Mouse (Mus musculus): ENCODE data around the gene Dennd6a.
"Not testable (repeated sequence)": the region's sequence is repeated elsewhere in the genome, so short reads cannot be mapped to it uniquely, and the experiment has no call there.

Dennd6a gene

GRCm38 (mm10) chr14:26573556-26573955 is at the start of gene Dennd6a:
Gene Dennd6a, plus strand, starts transcription at chr14:26573856.
- in situ Hi-C loops (cut with MseI, MboI) = not testable (repeated sequence)

GRCm38 (mm10) chr14:26525955-26526354 is 47.7 kb upstream of the Dennd6a start:
- in situ Hi-C loops (cut with MseI, MboI) = no loop called here

- in situ Hi-C loops (cut with MseI, MboI) = no loop called here
These were observed 45.4 kb upstream of the Dennd6a start for GRCm38 (mm10) chr14:26528296-26528695.

GRCm38 (mm10) chr14:26530350-26530749 is 43.3 kb upstream of the Dennd6a start:
- in situ Hi-C loops (cut with MseI, MboI) = no loop called here

GRCm38 (mm10) chr14:26531410-26532313 is 42.0 kb upstream of the Dennd6a start:
- in situ Hi-C loops (cut with MseI, MboI) = no loop called here

- in situ Hi-C loops (cut with MseI, MboI) = no loop called here
These were observed 40.9 kb upstream of the Dennd6a start for GRCm38 (mm10) chr14:26532752-26533151.

- in situ Hi-C loops (cut with MseI, MboI) = no loop called here
These were observed 40.4 kb upstream of the Dennd6a start for GRCm38 (mm10) chr14:26533267-26533666.

GRCm38 (mm10) chr14:26533821-26534756 is 39.6 kb upstream of the Dennd6a start:
- in situ Hi-C loops (cut with MseI, MboI) = no loop called here

- in situ Hi-C loops (cut with MseI, MboI) = no loop called here
These were observed 38.7 kb upstream of the Dennd6a start, which contains the start of gene Slmap for GRCm38 (mm10) chr14:26534757-26535479. Gene Slmap, minus strand, starts transcription at chr14:26534931.

GRCm38 (mm10) chr14:26539241-26539640 is 34.4 kb upstream of the Dennd6a start:
- in situ Hi-C loops (cut with MseI, MboI) = no loop called here

- in situ Hi-C loops (cut with MseI, MboI) = no loop called here
These were observed 33.1 kb upstream of the Dennd6a start for GRCm38 (mm10) chr14:26540577-26540976.

GRCm38 (mm10) chr14:26542136-26542535 is 31.5 kb upstream of the Dennd6a start:
- in situ Hi-C loops (cut with MseI, MboI) = no loop called here

GRCm38 (mm10) chr14:26547516-26548488 is 25.9 kb upstream of the Dennd6a start:
- in situ Hi-C loops (cut with MseI, MboI) = no loop called here

- in situ Hi-C loops (cut with MseI, MboI) = no loop called here
These were observed 22.9 kb upstream of the Dennd6a start for GRCm38 (mm10) chr14:26550712-26551111.

- in situ Hi-C loops (cut with MseI, MboI) = no loop called here
These were observed 21.2 kb upstream of the Dennd6a start for GRCm38 (mm10) chr14:26552441-26552840.

GRCm38 (mm10) chr14:26552853-26553252 is 20.8 kb upstream of the Dennd6a start:
- in situ Hi-C loops (cut with MseI, MboI) = no loop called here

GRCm38 (mm10) chr14:26557581-26557980 is 16.1 kb upstream of the Dennd6a start:
- in situ Hi-C loops (cut with MseI, MboI) = no loop called here

GRCm38 (mm10) chr14:26558536-26558935 is 15.1 kb upstream of the Dennd6a start:
- in situ Hi-C loops (cut with MseI, MboI) = no loop called here

- in situ Hi-C loops (cut with MseI, MboI) = no loop called here
These were observed 11.4 kb upstream of the Dennd6a start for GRCm38 (mm10) chr14:26562247-26562646.

GRCm38 (mm10) chr14:26569880-26570279 is 3.8 kb upstream of the Dennd6a start:
- in situ Hi-C loops (cut with MseI, MboI) = no loop called here
